Mouse (Mus musculus) heart, embryonic 16.5 days (tissue): Measurements from ENCODE around the gene Plcb2. TPM values are rescaled to one million over a fixed set of nuclear protein-coding genes. Genes with fewer than 3 reads are reported as not detected.

Experiments
- ATAC-seq: fragments of 200-750 bp; cut with Nextera tagmentation; replicated peaks from 2 replicates; pipeline ENCODE4 v1.8.0; 2017; ENCODE audit warnings: moderate number of reproducible peaks; ENCODE audit not compliant: insufficient read depth, low FRiP score; ENCODE audit errors: extremely low read depth
- H3K27ac ChIP-seq: fragments of 300-500 bp; sonication (generic); 2 replicates; pipeline ENCODE4 v1.5.1; 2014; ENCODE audit warnings: mild to moderate bottlenecking, low read length, control low read depth, moderate library complexity
- H3K27me3 ChIP-seq: fragments of 300-500 bp; sonication (generic); 2 replicates; pipeline ENCODE4 v1.6.1; 2014; ENCODE audit warnings: low read length, mixed read lengths; ENCODE audit not compliant: control insufficient read depth, insufficient read depth
- H3K36me3 ChIP-seq: fragments of 300-500 bp; sonication (generic); 2 replicates; pipeline ENCODE4 v1.6.1; 2014; ENCODE audit not compliant: control insufficient read depth, insufficient read depth
- H3K4me1 ChIP-seq: fragments of 300-500 bp; sonication (generic); 2 replicates; pipeline ENCODE4 v1.6.1; 2014; ENCODE audit warnings: low read length, mixed read lengths; ENCODE audit not compliant: control insufficient read depth, insufficient read depth
- H3K4me2 ChIP-seq: fragments of 300-500 bp; sonication (generic); 2 replicates; pipeline ENCODE4 v1.6.1; 2014; ENCODE audit warnings: low read depth, mild to moderate bottlenecking, control low read depth, low read length
- H3K4me3 ChIP-seq: fragments of 300-500 bp; sonication (generic); 2 replicates; pipeline ENCODE4 v1.5.1; 2014; ENCODE audit warnings: mild to moderate bottlenecking, control low read depth, low read length
- H3K9ac ChIP-seq: fragments of 300-500 bp; sonication (generic); 2 replicates; pipeline ENCODE4 v1.6.1; 2014; ENCODE audit warnings: low read length, control low read depth
- H3K9me3 ChIP-seq: fragments of 300-500 bp; sonication (generic); replicated peaks from 2 replicates; pipeline ENCODE4 v1.6.1; 2016; ENCODE audit warnings: low read length; ENCODE audit not compliant: control insufficient read depth
- WGBS: fragments of 180-500 bp; shearing (Covaris S2); extraction: QIAGEN DNeasy Blood & Tissue Kit; methylation state at CpG from one replicate; pipeline ENCODE4 v1.1.7; 2014; 5-methylcytosine and 5-hydroxymethylcytosine counted together
- polyA plus RNA-seq: library from polyadenylated mRNA; unstranded; fragments of >200 nt; fragmentation: Nextera tagmentation; extraction: Ambion mirVana; gene quantifications from 2 replicates; pipeline ENCODE4 v1.2.1, GENCODE M21; 2015

Plcb2 gene
- polyA plus RNA-seq, 1 experiment from 2014 or later = 3.4 TPM

GRCm38 (mm10) chr2:118662902-118663803 lies 65.1 kb downstream of the Plcb2 start, which contains the start of gene Pak6:
Gene Pak6 (plus strand): TSS chr2:118663303.
- no peaks in the 10 kb centered on the region; the same call in 1 of the 2 replicates for H3K27me3 ChIP-seq
- H3K4me1 ChIP-seq = peaks cover 64% of the 10 kb centered on the region
- H3K4me2 ChIP-seq = peak within 1 kb of the TSS; percentile 75
- peak within 1 kb of the TSS; percentile 81 for H3K27ac ChIP-seq
- 3% methylated on average over 37 of the region's 37 CpGs for WGBS
- H3K4me3 ChIP-seq = peak within 1 kb of the TSS; percentile 62
- no peaks in the 10 kb centered on the region for H3K9me3 ChIP-seq
- peak; percentile 18 for ATAC-seq
- H3K36me3 ChIP-seq = no peaks in the 10 kb centered on the region
- peak within 1 kb of the TSS; percentile 76 for H3K9ac ChIP-seq

- Histone ChIP-seq H3K27me3 (no peaks in the 10 kb centered on the region; the same call in 1 of the 2 replicates), H3K9ac (no peak overlapping the region), H3K36me3 (no peaks in the 10 kb centered on the region), H3K4me2 (no peak overlapping the region), H3K4me1 (peaks cover 59% of the 10 kb centered on the region), H3K4me3 (no peak overlapping the region), H3K9me3 (no peaks in the 10 kb centered on the region), H3K27ac (no peak overlapping the region)
- no peak for ATAC-seq
- 82% methylated on average over 9 of the region's 9 CpGs for WGBS
These were observed 66.3 kb downstream of the Plcb2 start for GRCm38 (mm10) chr2:118661891-118662290.

GRCm38 (mm10) chr2:118659998-118660452 lies 68.2 kb downstream of the Plcb2 start:
- Histone ChIP-seq H3K27ac (peak overlapping the region; percentile 78), H3K4me3 (peak overlapping the region; percentile 56), H3K27me3 (no peaks in the 10 kb centered on the region; the same call in 1 of the 2 replicates), H3K4me2 (peak overlapping the region; percentile 79), H3K36me3 (no peaks in the 10 kb centered on the region), H3K9ac (peak overlapping the region; percentile 72), H3K9me3 (no peaks in the 10 kb centered on the region), H3K4me1 (peaks cover 48% of the 10 kb centered on the region)
- ATAC-seq = peak; percentile 52
- 1% methylated on average over 4 of the region's 4 CpGs for WGBS

GRCm38 (mm10) chr2:118659493-118659892 lies 68.7 kb downstream of the Plcb2 start:
- ATAC-seq = no peak
- no peaks in the 10 kb centered on the region for H3K36me3 ChIP-seq
- no peak overlapping the region; the same call in 1 of the 2 replicates for H3K9ac ChIP-seq
- peak overlapping the region; percentile 79 for H3K4me2 ChIP-seq
- peak overlapping the region; percentile 78 for H3K27ac ChIP-seq
- peak overlapping the region; percentile 56 for H3K4me3 ChIP-seq
- 73% methylated on average over 12 of the region's 12 CpGs for WGBS
- no peaks in the 10 kb centered on the region; the same call in 1 of the 2 replicates for H3K27me3 ChIP-seq
- peaks cover 42% of the 10 kb centered on the region for H3K4me1 ChIP-seq
- no peaks in the 10 kb centered on the region for H3K9me3 ChIP-seq

GRCm38 (mm10) chr2:118659077-118659476 lies 69.2 kb downstream of the Plcb2 start:
- Histone ChIP-seq H3K27ac (peak overlapping the region; percentile 47), H3K27me3 (no peaks in the 10 kb centered on the region; the same call in 1 of the 2 replicates), H3K4me2 (no peak overlapping the region; the same call in 1 of the 2 replicates), H3K9ac (no peak overlapping the region), H3K36me3 (no peaks in the 10 kb centered on the region), H3K4me3 (no peak overlapping the region), H3K4me1 (peaks cover 38% of the 10 kb centered on the region), H3K9me3 (no peaks in the 10 kb centered on the region)
- WGBS = 28% methylated on average over 1 of the region's 1 CpGs
- no peak for ATAC-seq

GRCm38 (mm10) chr2:118658457-118658856 lies 69.8 kb downstream of the Plcb2 start:
- 50% methylated on average over 4 of the region's 4 CpGs for WGBS
- Histone ChIP-seq H3K27ac (no peak overlapping the region), H3K9ac (no peak overlapping the region), H3K9me3 (no peaks in the 10 kb centered on the region), H3K36me3 (no peaks in the 10 kb centered on the region), H3K27me3 (no peaks in the 10 kb centered on the region; the same call in 1 of the 2 replicates), H3K4me3 (no peak overlapping the region), H3K4me1 (peaks cover 32% of the 10 kb centered on the region), H3K4me2 (no peak overlapping the region)
- no peak for ATAC-seq

Other genes with a start within 250 kb of the Plcb2 start
- 197 and 220 TPM in 2 replicates for gene Srp14, start 248.7 kb downstream of the Plcb2 start, polyA plus RNA-seq
- 1.4 and 1.8 TPM in 2 replicates for gene Bmf, start 178.8 kb downstream of the Plcb2 start, polyA plus RNA-seq
- gene Bub1b, start 130.2 kb downstream of the Plcb2 start, polyA plus RNA-seq = 74.8 and 78.4 TPM in 2 replicates
- gene Pak6, start 65.1 kb downstream of the Plcb2 start, polyA plus RNA-seq = 9.8 and 11.1 TPM in 2 replicates
- gene Ankrd63, start 24.5 kb downstream of the Plcb2 start, polyA plus RNA-seq = 2.8 and 3.1 TPM in 2 replicates
- gene Inafm2, start 17.3 kb upstream of the Plcb2 start, polyA plus RNA-seq = 45.2 and 47.3 TPM in 2 replicates
- gene Ccdc9b, start 34.2 kb upstream of the Plcb2 start, polyA plus RNA-seq = 2.0 and 3.2 TPM in 2 replicates
- gene Phgr1, start 44.3 kb upstream of the Plcb2 start, polyA plus RNA-seq = 1.2 TPM in 1 of 2 replicates, not detected in the other
- gene Disp2, start 51.3 kb upstream of the Plcb2 start, polyA plus RNA-seq = 0.10 and 0.24 TPM in 2 replicates
- gene Knstrn, start 85.6 kb upstream of the Plcb2 start, polyA plus RNA-seq = 90.7 and 94.0 TPM in 2 replicates
- gene Ivd, start 133.5 kb upstream of the Plcb2 start, polyA plus RNA-seq = 97.4 and 107 TPM in 2 replicates
- gene Bahd1, start 171.9 kb upstream of the Plcb2 start, polyA plus RNA-seq = 3.7 and 4.1 TPM in 2 replicates
- gene Chst14, start 198.1 kb upstream of the Plcb2 start, polyA plus RNA-seq = 17.1 and 18.0 TPM in 2 replicates